Mouse (Mus musculus) liver, embryonic 16.5 days (tissue): ENCODE data around the gene Mink1. TPM values are rescaled to one million over a fixed set of nuclear protein-coding genes. Genes with fewer than 3 reads are reported as not detected.

ENCODE experiments used
- ATAC-seq: fragments of 200-750 bp; cut with Nextera tagmentation; 2 replicates; pipeline ENCODE4 v1.8.0; 2017; ENCODE audit warnings: low read depth, mild to moderate bottlenecking, moderate number of reproducible peaks, moderate library complexity
- H3K27ac ChIP-seq: fragments of 300-500 bp; sonication (generic); 2 replicates; pipeline ENCODE4 v1.5.1; 2014; ENCODE audit warnings: mild to moderate bottlenecking, low read length
- H3K27me3 ChIP-seq: fragments of 300-500 bp; sonication (generic); 2 replicates; pipeline ENCODE4 v1.6.1; 2014; ENCODE audit warnings: low read depth, low read length, mixed read lengths; ENCODE audit not compliant: control insufficient read depth, insufficient read depth
- H3K36me3 ChIP-seq: fragments of 300-500 bp; sonication (generic); 2 replicates; pipeline ENCODE4 v1.6.1; 2014; ENCODE audit warnings: mild to moderate bottlenecking; ENCODE audit not compliant: control insufficient read depth, insufficient read depth
- H3K4me1 ChIP-seq: fragments of 300-500 bp; sonication (generic); 2 replicates; pipeline ENCODE4 v1.6.1; 2014; ENCODE audit warnings: low read depth, low read length, mixed read lengths; ENCODE audit not compliant: control insufficient read depth
- H3K4me2 ChIP-seq: fragments of 300-500 bp; sonication (generic); 2 replicates; pipeline ENCODE4 v1.6.1; 2014; ENCODE audit warnings: low read depth, low read length, mixed read lengths
- H3K4me3 ChIP-seq: fragments of 300-500 bp; sonication (generic); 2 replicates; pipeline ENCODE4 v1.5.1; 2014; ENCODE audit warnings: low read depth, mild to moderate bottlenecking, low read length
- H3K9ac ChIP-seq: fragments of 300-500 bp; sonication (generic); 2 replicates; pipeline ENCODE4 v1.6.1; 2014; ENCODE audit warnings: low read depth, low read length
- H3K9me3 ChIP-seq: fragments of 300-500 bp; sonication (generic); replicated peaks from 2 replicates; pipeline ENCODE4 v1.6.1; 2016; ENCODE audit warnings: low read length; ENCODE audit not compliant: control insufficient read depth
- WGBS: fragments of 180-500 bp; shearing (Covaris S2); extraction: QIAGEN DNeasy Blood & Tissue Kit; methylation state at CpG from one replicate; pipeline ENCODE4 v1.1.7; 2014; ENCODE audit not compliant: insufficient replicate concordance; 5-methylcytosine and 5-hydroxymethylcytosine counted together
- polyA plus RNA-seq: library from polyadenylated mRNA; unstranded; fragments of >200 nt; fragmentation: Nextera tagmentation; extraction: Ambion mirVana; gene quantifications from 2 replicates; pipeline ENCODE4 v1.2.1, GENCODE M21; 2015

The Mink1 gene
- polyA plus RNA-seq, 1 experiment from 2014 or later = 6.0 TPM

GRCm38 (mm10) chr11:70654923-70655570 lies 92.4 kb downstream of the Mink1 start:
- Histone ChIP-seq H3K4me1 (peaks cover 49% of the 10 kb centered on the region), H3K4me3 (peak overlapping the region; percentile 99), H3K36me3 (peaks cover 26% of the 10 kb centered on the region), H3K9ac (peak overlapping the region; percentile 100), H3K4me2 (peak overlapping the region; percentile 92), H3K9me3 (no peaks in the 10 kb centered on the region), H3K27ac (peak overlapping the region; percentile 99), H3K27me3 (peaks cover 2% of the 10 kb centered on the region; the same call in 1 of the 2 replicates)
- ATAC-seq = peak; percentile 59
- under 1% methylated on average over 48 of the region's 48 CpGs for WGBS

DNA sequence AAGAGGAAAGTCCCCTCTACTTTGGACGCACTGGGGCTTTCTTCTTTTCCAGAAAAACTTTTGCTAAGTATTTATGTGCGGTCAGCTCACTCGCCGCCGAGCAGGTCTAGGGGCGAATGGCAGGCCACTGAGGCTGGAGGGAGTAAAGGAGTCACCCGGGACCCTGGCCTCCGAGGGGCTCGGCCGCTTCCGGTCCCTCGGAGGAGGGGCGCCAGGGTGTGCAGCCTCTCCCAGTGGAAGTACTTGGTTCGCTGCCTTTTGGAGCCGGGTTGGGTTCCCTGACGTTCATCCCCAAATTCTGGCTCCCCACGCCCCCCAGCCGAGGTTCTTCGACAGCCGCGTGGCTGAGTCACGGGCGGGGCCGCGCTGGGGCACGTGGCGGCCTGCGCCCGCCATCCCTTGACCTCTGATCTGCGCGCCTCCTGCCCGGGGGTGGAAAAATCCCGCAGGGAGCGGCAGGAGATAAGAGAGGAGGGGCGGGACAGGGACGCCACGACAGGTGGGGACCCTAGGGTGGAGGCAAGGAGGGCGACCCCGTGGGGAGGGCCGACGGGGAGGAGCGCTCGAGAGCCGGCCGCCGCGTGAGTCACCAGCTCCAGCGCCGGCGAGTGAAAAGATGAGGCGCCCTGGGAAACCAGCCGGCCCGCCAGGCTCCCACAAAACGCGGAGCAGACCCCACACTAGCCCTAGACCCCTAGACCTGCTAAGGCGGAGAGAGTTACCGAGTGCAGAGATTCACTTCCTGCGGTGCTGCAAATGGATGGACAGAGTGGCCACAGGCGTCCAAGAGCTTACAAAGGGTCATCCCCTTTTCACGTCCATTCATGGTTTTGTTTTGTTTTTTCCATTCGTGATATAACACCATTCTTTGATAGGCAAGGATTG lies 93.1 kb downstream of the Mink1 start:
- Histone ChIP-seq H3K27me3 (peaks cover 2% of the 10 kb centered on the region; the same call in 1 of the 2 replicates), H3K36me3 (peaks cover 19% of the 10 kb centered on the region), H3K4me3 (peak overlapping the region; percentile 99), H3K4me2 (peak overlapping the region; percentile 92), H3K27ac (peak overlapping the region; percentile 99), H3K9me3 (no peaks in the 10 kb centered on the region), H3K9ac (peak overlapping the region; percentile 100), H3K4me1 (peaks cover 43% of the 10 kb centered on the region)
- ATAC-seq = no peak
- under 1% methylated on average over 61 of the region's 61 CpGs for WGBS

DNA sequence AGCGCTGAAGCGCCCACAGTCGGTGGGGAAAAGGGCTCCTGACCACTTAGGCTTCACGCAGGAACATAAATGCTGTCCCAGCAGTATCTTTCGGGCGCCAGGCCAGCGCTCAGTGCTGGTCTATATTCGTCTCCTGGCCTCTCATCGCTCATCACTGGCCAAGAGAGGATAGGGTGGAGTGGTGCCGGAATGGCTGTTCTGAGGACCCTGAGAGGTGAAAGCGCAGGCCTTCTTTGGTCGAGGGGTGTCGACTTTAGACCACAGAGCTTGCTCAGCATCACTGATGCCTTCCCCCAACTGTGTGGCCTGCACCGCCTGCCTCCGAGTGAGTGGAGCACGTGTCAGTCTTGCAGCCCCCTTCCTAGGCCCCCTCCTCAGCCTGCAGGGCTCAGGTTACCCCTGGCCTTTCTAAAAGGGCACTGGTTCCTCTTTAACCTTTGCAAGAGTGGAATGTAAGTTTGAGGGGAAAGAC lies 93.8 kb downstream of the Mink1 start:
- peak overlapping the region; percentile 100; the same call in 1 of the 2 replicates for H3K9ac ChIP-seq
- peak overlapping the region; percentile 92 for H3K4me2 ChIP-seq
- ATAC-seq = no peak
- H3K27ac ChIP-seq = peak overlapping the region; percentile 2; the same call in 1 of the 2 replicates
- peak overlapping the region; percentile 99 for H3K4me3 ChIP-seq
- WGBS = 25% methylated on average over 16 of the region's 16 CpGs
- H3K4me1 ChIP-seq = peaks cover 36% of the 10 kb centered on the region
- H3K9me3 ChIP-seq = no peaks in the 10 kb centered on the region
- peaks cover 12% of the 10 kb centered on the region for H3K36me3 ChIP-seq
- peaks cover 2% of the 10 kb centered on the region; the same call in 1 of the 2 replicates for H3K27me3 ChIP-seq

DNA sequence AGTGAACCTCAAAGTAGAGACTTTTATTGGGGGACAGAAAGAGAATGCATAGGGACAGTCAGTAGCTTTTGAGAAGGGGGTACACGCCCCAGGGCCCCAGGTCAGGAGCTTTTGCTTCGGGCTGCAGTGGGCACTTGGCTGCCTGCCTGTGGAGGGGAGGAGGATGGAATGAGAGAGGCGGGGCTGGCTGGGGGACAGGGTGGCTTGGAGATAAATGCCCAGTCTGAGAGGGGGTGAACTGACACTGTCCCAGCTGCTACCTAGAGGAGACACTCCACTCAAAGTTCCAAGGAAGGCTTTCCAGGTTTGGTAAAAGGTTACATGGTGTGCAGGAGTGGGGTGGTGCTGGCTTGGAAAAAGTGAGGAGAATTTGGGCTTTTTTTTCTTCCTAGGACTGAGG lies 94.3 kb downstream of the Mink1 start, which contains the start of gene Eno3:
Gene Eno3 (plus strand): TSS at position 239 of the 400 bp plus-strand sequence.
- no peaks in the 10 kb centered on the region for H3K9me3 ChIP-seq
- WGBS = 17% methylated on average over 3 of the region's 3 CpGs
- H3K4me1 ChIP-seq = peaks cover 31% of the 10 kb centered on the region
- H3K27me3 ChIP-seq = peaks cover 2% of the 10 kb centered on the region; the same call in 1 of the 2 replicates
- peak within 1 kb of the TSS; percentile 99 for H3K27ac ChIP-seq
- peak within 1 kb of the TSS; percentile 92 for H3K4me2 ChIP-seq
- H3K9ac ChIP-seq = peak within 1 kb of the TSS; percentile 100
- peaks cover 7% of the 10 kb centered on the region for H3K36me3 ChIP-seq
- peak within 1 kb of the TSS; percentile 99 for H3K4me3 ChIP-seq
- ATAC-seq = no peak

DNA sequence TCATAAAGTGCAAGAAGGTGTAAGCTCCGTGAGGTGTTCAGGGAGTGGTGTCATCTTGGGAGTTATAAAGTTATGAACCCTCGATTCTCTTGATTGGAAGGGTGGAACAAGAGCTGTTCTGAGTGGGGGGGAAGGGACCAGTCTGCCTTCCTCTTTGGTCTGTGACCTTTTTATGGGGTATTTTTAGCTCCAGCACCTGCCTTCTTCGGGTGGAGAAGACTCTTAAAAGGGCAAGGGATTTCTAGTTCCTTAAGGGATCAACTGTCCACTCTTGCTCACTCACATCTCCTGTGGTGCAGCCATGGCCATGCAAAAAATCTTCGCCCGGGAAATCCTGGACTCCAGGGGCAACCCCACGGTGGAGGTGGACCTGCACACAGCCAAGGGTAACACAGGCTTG lies 94.9 kb downstream of the Mink1 start:
- ATAC-seq = no peak
- peaks cover 2% of the 10 kb centered on the region; the same call in 1 of the 2 replicates for H3K27me3 ChIP-seq
- H3K9me3 ChIP-seq = no peaks in the 10 kb centered on the region
- no peak overlapping the region for H3K4me2 ChIP-seq
- no peak overlapping the region for H3K27ac ChIP-seq
- peaks cover 5% of the 10 kb centered on the region; the same call in 1 of the 2 replicates for H3K36me3 ChIP-seq
- H3K4me1 ChIP-seq = peaks cover 25% of the 10 kb centered on the region
- WGBS = 42% methylated on average over 6 of the region's 6 CpGs
- no peak overlapping the region for H3K9ac ChIP-seq
- H3K4me3 ChIP-seq = no peak overlapping the region

DNA sequence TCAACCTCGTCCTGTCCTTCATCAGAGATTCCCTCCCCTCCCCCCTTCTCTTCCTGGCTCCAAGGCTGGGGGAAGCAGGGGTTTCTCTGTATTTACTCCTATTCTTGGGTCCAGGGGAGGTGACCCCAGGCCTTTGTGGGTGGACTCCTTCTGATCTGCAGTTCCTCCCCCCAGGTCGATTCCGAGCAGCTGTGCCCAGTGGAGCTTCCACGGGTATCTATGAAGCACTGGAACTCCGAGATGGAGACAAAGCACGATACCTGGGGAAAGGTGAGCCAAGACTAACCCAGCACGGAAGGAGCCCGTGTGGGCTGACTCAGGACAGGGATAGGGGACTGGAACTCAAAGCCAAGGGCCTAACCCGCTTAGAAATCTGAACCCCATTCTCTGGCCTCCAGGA lies 95.3 kb downstream of the Mink1 start:
- no peak for ATAC-seq
- 59% methylated on average over 9 of the region's 9 CpGs for WGBS
- Histone ChIP-seq H3K36me3 (peaks cover 8% of the 10 kb centered on the region), H3K4me2 (no peak overlapping the region), H3K27me3 (peaks cover 2% of the 10 kb centered on the region; the same call in 1 of the 2 replicates), H3K9me3 (no peaks in the 10 kb centered on the region), H3K27ac (no peak overlapping the region), H3K4me1 (peaks cover 21% of the 10 kb centered on the region), H3K9ac (no peak overlapping the region), H3K4me3 (no peak overlapping the region)

- no peak overlapping the region for H3K27ac ChIP-seq
- H3K4me2 ChIP-seq = no peak overlapping the region
- ATAC-seq = no peak
- H3K36me3 ChIP-seq = peaks cover 10% of the 10 kb centered on the region
- H3K9ac ChIP-seq = no peak overlapping the region
- H3K9me3 ChIP-seq = no peaks in the 10 kb centered on the region
- H3K27me3 ChIP-seq = peaks cover 2% of the 10 kb centered on the region; the same call in 1 of the 2 replicates
- no peak overlapping the region for H3K4me3 ChIP-seq
- 75% methylated on average over 5 of the region's 5 CpGs for WGBS
- peaks cover 20% of the 10 kb centered on the region for H3K4me1 ChIP-seq
These were observed 95.8 kb downstream of the Mink1 start for GRCm38 (mm10) chr11:70658521-70658920.

DNA sequence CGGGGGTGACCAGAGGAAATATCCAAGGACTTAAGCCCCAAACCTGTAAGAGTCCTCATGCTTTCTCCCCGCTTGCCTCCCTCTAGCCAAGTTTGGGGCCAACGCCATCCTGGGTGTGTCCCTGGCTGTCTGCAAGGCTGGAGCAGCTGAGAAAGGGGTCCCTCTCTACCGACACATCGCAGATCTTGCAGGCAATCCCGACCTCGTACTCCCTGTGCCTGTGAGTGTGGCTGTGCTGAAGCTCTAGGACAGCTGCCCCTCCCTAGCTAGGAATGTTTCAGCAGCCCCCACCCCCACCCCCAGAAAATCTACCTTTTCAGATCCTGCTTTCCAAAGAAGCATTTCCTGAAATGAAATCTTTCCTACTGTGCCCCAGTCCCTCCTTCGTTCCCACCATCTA lies 96.3 kb downstream of the Mink1 start:
- 62% methylated on average over 8 of the region's 8 CpGs for WGBS
- no peak for ATAC-seq
- peaks cover 20% of the 10 kb centered on the region for H3K4me1 ChIP-seq
- H3K36me3 ChIP-seq = peaks cover 14% of the 10 kb centered on the region
- peaks cover 2% of the 10 kb centered on the region; the same call in 1 of the 2 replicates for H3K27me3 ChIP-seq
- no peak overlapping the region for H3K27ac ChIP-seq
- H3K4me2 ChIP-seq = no peak overlapping the region
- no peak overlapping the region for H3K9ac ChIP-seq
- no peak overlapping the region for H3K4me3 ChIP-seq
- no peaks in the 10 kb centered on the region for H3K9me3 ChIP-seq
